Mouse (Mus musculus): ENCODE results near the gene Elfn2. TPM values are rescaled to one million over a fixed set of nuclear protein-coding genes. Genes with fewer than 3 reads are reported as not detected.

Gene Elfn2
- polyA plus RNA-seq, 1 experiment = 20.6 TPM

GRCm38 (mm10) chr15:78647746-78648145 lies 70.8 kb downstream of the Elfn2 start:
- Histone ChIP-seq H3K4me1 (ENCODE audit: control insufficient read depth, insufficient read depth, low read length) (no peaks in the 10 kb centered on the region), H3K27me3 (ENCODE audit: control insufficient read depth, insufficient read depth, low read length) (no peaks in the 10 kb centered on the region), H3K27ac (ENCODE audit: insufficient read depth, low read length) (no peak overlapping the region), H3K4me3 (replicated peaks; ENCODE audit: insufficient read depth, low read depth, low read length) (no peak overlapping the region)
- DNase-seq = no peak
- 37% methylated on average over 4 of the region's 4 CpGs for WGBS
- no peak for TF ChIP-seq CTCF (IDR thresholded peaks at IDR 0.05; ENCODE audit: borderline replicate concordance, insufficient read depth, low read depth, low read length)
- TF ChIP-seq POLR2A (IDR thresholded peaks at IDR 0.05; ENCODE audit: borderline replicate concordance, insufficient read depth, low read length) = no peak

GRCm38 (mm10) chr15:78644606-78645005 lies 74.0 kb downstream of the Elfn2 start:
- no peak for DNase-seq
- Histone ChIP-seq H3K4me3 (replicated peaks; ENCODE audit: insufficient read depth, low read depth, low read length) (no peak overlapping the region), H3K27ac (ENCODE audit: insufficient read depth, low read length) (no peak overlapping the region), H3K27me3 (ENCODE audit: control insufficient read depth, insufficient read depth, low read length) (no peaks in the 10 kb centered on the region), H3K4me1 (ENCODE audit: control insufficient read depth, insufficient read depth, low read length) (no peaks in the 10 kb centered on the region)
- 17% methylated on average over 8 of the region's 8 CpGs for WGBS
- TF ChIP-seq CTCF (IDR thresholded peaks at IDR 0.05; ENCODE audit: borderline replicate concordance, insufficient read depth, low read depth, low read length) = no peak

- Histone ChIP-seq H3K4me1 (ENCODE audit: control insufficient read depth, insufficient read depth, low read length) (no peaks in the 10 kb centered on the region), H3K27ac (ENCODE audit: insufficient read depth, low read length) (no peak overlapping the region), H3K27me3 (ENCODE audit: control insufficient read depth, insufficient read depth, low read length) (no peaks in the 10 kb centered on the region), H3K4me3 (replicated peaks; ENCODE audit: insufficient read depth, low read depth, low read length) (no peak overlapping the region)
- WGBS = 24% methylated on average over 6 of the region's 6 CpGs
- DNase-seq = no peak
- no peak for TF ChIP-seq CTCF (IDR thresholded peaks at IDR 0.05; ENCODE audit: borderline replicate concordance, insufficient read depth, low read depth, low read length)
- no peak for TF ChIP-seq POLR2A (IDR thresholded peaks at IDR 0.05; ENCODE audit: borderline replicate concordance, insufficient read depth, low read length)
Measured at GRCm38 (mm10) chr15:78643633-78644032, 74.9 kb downstream of the Elfn2 start.

- TF ChIP-seq CTCF (IDR thresholded peaks at IDR 0.05; ENCODE audit: borderline replicate concordance, insufficient read depth, low read depth, low read length) (no peak), POLR2A (IDR thresholded peaks at IDR 0.05; ENCODE audit: borderline replicate concordance, insufficient read depth, low read length) (no peak)
Measured at GRCm38 (mm10) chr15:78635231-78635630, 83.3 kb downstream of the Elfn2 start.

GRCm38 (mm10) chr15:78634095-78634737 lies 84.4 kb downstream of the Elfn2 start:
- H3K4me1 ChIP-seq (ENCODE audit: control insufficient read depth, insufficient read depth, low read length) = no peaks in the 10 kb centered on the region; the same call in 1 of the 2 replicates
- no peak overlapping the region for H3K27ac ChIP-seq (ENCODE audit: insufficient read depth, low read length)
- no peak overlapping the region for H3K4me3 ChIP-seq (replicated peaks; ENCODE audit: insufficient read depth, low read depth, low read length)
- TF ChIP-seq POLR2A (IDR thresholded peaks at IDR 0.05; ENCODE audit: borderline replicate concordance, insufficient read depth, low read length) (no peak), CTCF (IDR thresholded peaks at IDR 0.05; ENCODE audit: borderline replicate concordance, insufficient read depth, low read depth, low read length) (no peak)
- DNase-seq = no peak
- no peaks in the 10 kb centered on the region for H3K27me3 ChIP-seq (ENCODE audit: control insufficient read depth, insufficient read depth, low read length)
- 56% methylated on average over 10 of the region's 10 CpGs for WGBS

More at GRCm38 (mm10) chr15:78635231-78635630, 83.3 kb downstream of the Elfn2 start:
- DNase-seq = no peak
- H3K4me1 ChIP-seq (ENCODE audit: control insufficient read depth, insufficient read depth, low read length) = no peaks in the 10 kb centered on the region; the same call in 1 of the 2 replicates
- no peaks in the 10 kb centered on the region for H3K27me3 ChIP-seq (ENCODE audit: control insufficient read depth, insufficient read depth, low read length)
- H3K4me3 ChIP-seq (replicated peaks; ENCODE audit: insufficient read depth, low read depth, low read length) = no peak overlapping the region
- no peak overlapping the region for H3K27ac ChIP-seq (ENCODE audit: insufficient read depth, low read length)
- 37% methylated on average over 7 of the region's 7 CpGs for WGBS

GRCm38 (mm10) chr15:78633413-78633812 lies 85.2 kb downstream of the Elfn2 start:
- Histone ChIP-seq H3K27ac (ENCODE audit: insufficient read depth, low read length) (no peak overlapping the region), H3K4me3 (replicated peaks; ENCODE audit: insufficient read depth, low read depth, low read length) (no peak overlapping the region), H3K4me1 (ENCODE audit: control insufficient read depth, insufficient read depth, low read length) (no peaks in the 10 kb centered on the region; the same call in 1 of the 2 replicates), H3K27me3 (ENCODE audit: control insufficient read depth, insufficient read depth, low read length) (no peaks in the 10 kb centered on the region)
- TF ChIP-seq POLR2A (IDR thresholded peaks at IDR 0.05; ENCODE audit: borderline replicate concordance, insufficient read depth, low read length) (no peak), CTCF (IDR thresholded peaks at IDR 0.05; ENCODE audit: borderline replicate concordance, insufficient read depth, low read depth, low read length) (no peak)
- WGBS = 76% methylated on average over 5 of the region's 5 CpGs
- no peak for DNase-seq

GRCm38 (mm10) chr15:78632387-78632786 lies 86.2 kb downstream of the Elfn2 start:
- Histone ChIP-seq H3K4me3 (replicated peaks; ENCODE audit: insufficient read depth, low read depth, low read length) (no peak overlapping the region), H3K4me1 (ENCODE audit: control insufficient read depth, insufficient read depth, low read length) (no peaks in the 10 kb centered on the region; the same call in 1 of the 2 replicates), H3K27me3 (ENCODE audit: control insufficient read depth, insufficient read depth, low read length) (no peaks in the 10 kb centered on the region), H3K27ac (ENCODE audit: insufficient read depth, low read length) (no peak overlapping the region)
- WGBS = 55% methylated on average over 2 of the region's 2 CpGs
- DNase-seq = no peak
- no peak for TF ChIP-seq CTCF (IDR thresholded peaks at IDR 0.05; ENCODE audit: borderline replicate concordance, insufficient read depth, low read depth, low read length)
- TF ChIP-seq POLR2A (IDR thresholded peaks at IDR 0.05; ENCODE audit: borderline replicate concordance, insufficient read depth, low read length) = no peak

GRCm38 (mm10) chr15:78626285-78626684 lies 92.3 kb downstream of the Elfn2 start:
- H3K4me3 ChIP-seq (replicated peaks; ENCODE audit: insufficient read depth, low read depth, low read length) = no peak overlapping the region
- no peak for TF ChIP-seq CTCF (IDR thresholded peaks at IDR 0.05; ENCODE audit: borderline replicate concordance, insufficient read depth, low read depth, low read length)
- no peak for TF ChIP-seq POLR2A (IDR thresholded peaks at IDR 0.05; ENCODE audit: borderline replicate concordance, insufficient read depth, low read length)
- WGBS = 32% methylated on average over 13 of the region's 13 CpGs
- H3K4me1 ChIP-seq (ENCODE audit: control insufficient read depth, insufficient read depth, low read length) = peaks cover 17% of the 10 kb centered on the region
- no peak for DNase-seq
- H3K27ac ChIP-seq (ENCODE audit: insufficient read depth, low read length) = no peak overlapping the region
- H3K27me3 ChIP-seq (ENCODE audit: control insufficient read depth, insufficient read depth, low read length) = no peaks in the 10 kb centered on the region
